In genomic region chr9:123366708-123367385, GRCm38 (mm10) we compare ENCODE assay signal across 7 mouse cellular contexts. TPM values are rescaled to one million over a fixed set of nuclear protein-coding genes. Genes with fewer than 3 reads are reported as not detected.
A peak's percentile ranks its signal among the peaks of the same experiment; 100 is the strongest.
DNase-seq lines count a peak whose midpoint lies in the region; ATAC-seq lines count a peak whose summit lies in the region.

Lars2 (plus strand) TSS chr9:123366927.

- H3K27me3 ChIP-seq in embryonic facial prominence, embryonic 11.5 days (ENCODE audit: control insufficient read depth, insufficient read depth, low read length): no peaks in the 10 kb centered on the region
- H3K27me3 ChIP-seq in limb, embryonic 10.5 days (ENCODE audit: low read depth, poor library complexity, severe bottlenecking): no peaks in the 10 kb centered on the region
- H3K27me3 ChIP-seq in midbrain, embryonic 13.5 days: no peaks in the 10 kb centered on the region

- H3K4me1 ChIP-seq in embryonic facial prominence, embryonic 11.5 days (ENCODE audit: control insufficient read depth, insufficient read depth, low read length): no peaks in the 10 kb centered on the region; the same call in 1 of the 2 replicates
- H3K4me1 ChIP-seq in limb, embryonic 10.5 days: peaks cover 17% of the 10 kb centered on the region
- peaks cover 20% of the 10 kb centered on the region for H3K4me1 ChIP-seq in midbrain, embryonic 13.5 days (replicated peaks)

- peak; percentile 97 for DNase-seq in adrenal gland, postnatal 14 days
- peak; percentile 96 for DNase-seq in embryonic facial prominence, embryonic 11.5 days (ENCODE audit: low spot score)
- DNase-seq in kidney, adult 11 months: peak; percentile 93
- DNase-seq in limb, embryonic 10.5 days (ENCODE audit: low spot score): peak; percentile 93
- peak; percentile 90 for DNase-seq in spleen, adult 12 weeks (ENCODE audit: low spot score)

- H3K4me3 ChIP-seq in embryonic facial prominence, embryonic 11.5 days (ENCODE audit: low read depth, low read length): peak within 1 kb of the TSS; percentile 74
- peak within 1 kb of the TSS; percentile 85 for H3K4me3 ChIP-seq in limb, embryonic 10.5 days
- H3K4me3 ChIP-seq in midbrain, embryonic 13.5 days (replicated peaks): peak within 1 kb of the TSS; percentile 60

- H3K9me3 ChIP-seq in embryonic facial prominence, embryonic 11.5 days (replicated peaks; ENCODE audit: control insufficient read depth, low read length): no peaks in the 10 kb centered on the region
- no peaks in the 10 kb centered on the region for H3K9me3 ChIP-seq in limb, embryonic 10.5 days (replicated peaks)
- H3K9me3 ChIP-seq in midbrain, embryonic 13.5 days: no peaks in the 10 kb centered on the region

- under 1% methylated on average over 35 of the region's 35 CpGs for WGBS in embryonic facial prominence, embryonic 11.5 days
- WGBS in limb, embryonic 10.5 days: under 1% methylated on average over 35 of the region's 35 CpGs
- under 1% methylated on average over 35 of the region's 35 CpGs for WGBS in midbrain, embryonic 13.5 days

- H3K36me3 ChIP-seq in embryonic facial prominence, embryonic 11.5 days (replicated peaks; ENCODE audit: control insufficient read depth, insufficient read depth, low read depth, low read length): no peaks in the 10 kb centered on the region
- peaks cover 2% of the 10 kb centered on the region for H3K36me3 ChIP-seq in limb, embryonic 10.5 days
- peaks cover 1% of the 10 kb centered on the region for H3K36me3 ChIP-seq in midbrain, embryonic 13.5 days

- H3K4me2 ChIP-seq in embryonic facial prominence, embryonic 11.5 days (ENCODE audit: low read depth, low read length): peak within 1 kb of the TSS; percentile 65
- H3K4me2 ChIP-seq in midbrain, embryonic 13.5 days (replicated peaks): peak within 1 kb of the TSS; percentile 76

- peak within 1 kb of the TSS; percentile 52; the same call in 1 of the 2 replicates for H3K27ac ChIP-seq in embryonic facial prominence, embryonic 11.5 days (replicated peaks; ENCODE audit: low read depth, low read length)
- H3K27ac ChIP-seq in limb, embryonic 10.5 days: peak within 1 kb of the TSS; percentile 86
- H3K27ac ChIP-seq in midbrain, embryonic 13.5 days: peak within 1 kb of the TSS; percentile 81

- ATAC-seq in embryonic facial prominence, embryonic 11.5 days (replicated peaks; ENCODE audit: insufficient number of reproducible peaks, low FRiP score, low TSS enrichment, low read depth): peak; percentile 97
- ATAC-seq in granulocyte monocyte progenitor cell, adult 5-6 weeks (replicated peaks; ENCODE audit: poor library complexity, severe bottlenecking): peak; percentile 100
- ATAC-seq in midbrain, embryonic 13.5 days: peak; percentile 97

- H3K9ac ChIP-seq in embryonic facial prominence, embryonic 11.5 days (replicated peaks; ENCODE audit: low read length): peak within 1 kb of the TSS; percentile 80
- H3K9ac ChIP-seq in midbrain, embryonic 13.5 days (replicated peaks): peak within 1 kb of the TSS; percentile 77

RNA-seq across cellular contexts. Expression of gene Lars2, which starts in this region (rescaled TPM):
- 79.5 and 81.4 TPM in 2 replicates for total RNA-seq in adrenal gland, postnatal 14 days (2021)
- 1,067 and 1,123 TPM in 2 replicates for polyA plus RNA-seq in embryonic facial prominence, embryonic 11.5 days (2014; fragmentation: Nextera tagmentation; extraction: Ambion mirVana)
- 9,988 and 24,943 TPM in 2 replicates for total RNA-seq in granulocyte monocyte progenitor cell, adult 5-6 weeks (2014; fragmentation: Nextera tagmentation)
- 32.5 and 33.6 TPM in 2 replicates for total RNA-seq in granulocyte monocyte progenitor cell, adult 5-6 weeks (2017)
- 750 and 785 TPM in 2 replicates for polyA plus RNA-seq in limb, embryonic 10.5 days (2016; fragmentation: Nextera tagmentation; extraction: Ambion mirVana)
- polyA plus RNA-seq in midbrain, embryonic 13.5 days (2015; fragmentation: Nextera tagmentation; extraction: Ambion mirVana): 965 and 999 TPM in 2 replicates

Comparison
In these comparisons a context has a peak if more than half of its experiments do, and no peak if none do; other contexts are left out.
1. Peak in every context shown above with its lines: DNase-seq, ATAC-seq, H3K4me3 ChIP-seq and H3K27ac ChIP-seq.